ENCODE assay signal across 8 mouse cellular contexts in the genomic region with DNA sequence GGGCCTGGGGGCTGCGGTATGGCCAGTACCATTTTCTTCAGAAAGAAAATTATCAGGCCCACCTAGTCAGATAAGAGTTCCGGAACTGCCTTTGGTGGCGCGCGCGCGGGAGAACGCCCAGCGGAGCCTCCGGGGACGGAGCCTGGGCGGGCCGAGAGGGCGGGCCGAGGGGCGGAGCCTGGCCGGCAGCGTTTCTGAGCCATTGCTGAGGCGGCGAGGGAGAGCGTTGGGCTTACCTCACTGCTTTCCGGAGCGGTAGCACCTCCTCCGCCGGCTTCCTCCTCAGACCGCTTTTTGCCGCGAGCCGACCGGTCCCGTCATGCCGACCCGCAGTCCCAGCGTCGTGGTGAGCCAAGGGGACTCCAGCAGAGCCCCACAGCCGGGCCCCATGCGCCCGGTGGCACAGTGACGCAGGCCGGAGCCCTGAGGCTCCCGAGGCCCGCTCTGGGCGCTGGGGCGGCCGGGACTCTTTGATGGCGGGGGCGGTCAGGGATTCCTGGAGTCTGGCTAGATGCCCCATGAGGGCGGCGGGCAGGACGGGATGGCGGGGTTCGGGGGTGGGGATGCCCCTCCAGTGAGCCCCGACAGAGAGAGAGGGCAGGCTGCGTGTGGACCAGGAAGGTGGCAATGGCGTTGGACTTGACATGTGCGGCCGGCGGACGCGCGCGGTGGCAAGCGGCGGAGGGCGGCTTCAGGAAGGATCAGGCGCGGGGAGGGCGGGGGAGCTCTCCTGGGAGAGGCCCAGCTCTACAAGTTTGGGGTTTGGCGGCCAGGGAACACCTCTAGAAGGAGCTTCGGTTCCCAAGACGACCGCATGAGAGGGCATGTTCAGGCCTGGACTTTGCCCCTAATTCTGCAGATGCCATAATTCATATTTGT. TPM values are rescaled to one million over a fixed set of nuclear protein-coding genes. Genes with fewer than 3 reads are reported as not detected.
DNase-seq lines count a peak whose midpoint lies in the region; ATAC-seq and TF ChIP-seq lines count a peak whose summit lies in the region.

A gene (plus strand): TSS at position 233 of the 879 bp plus-strand sequence.

- H3K9ac ChIP-seq in heart, embryonic 11.5 days (ENCODE audit: low read depth, low read length), result peak within 1 kb of the TSS; percentile 91
- peak within 1 kb of the TSS; percentile 76 for H3K9ac ChIP-seq in kidney, embryonic 16.5 days (replicated peaks; ENCODE audit: low read length)
- peak within 1 kb of the TSS; percentile 88 for H3K9ac ChIP-seq in liver, embryonic 11.5 days (ENCODE audit: low read depth, low read length)

- H3ac ChIP-seq in myocyte (ENCODE audit: control insufficient read depth, insufficient read length), result peak within 1 kb of the TSS; percentile 32

- peaks cover 26% of the 10 kb centered on the region for H3K4me1 ChIP-seq in erythroblast, embryonic 14.5 days (ENCODE audit: control insufficient read depth)
- peaks cover 2% of the 10 kb centered on the region; the same call in 1 of the 2 replicates for H3K4me1 ChIP-seq in heart, embryonic 11.5 days (ENCODE audit: control insufficient read depth, insufficient read depth, low read length)
- peaks cover 3% of the 10 kb centered on the region; the same call in 1 of the 2 replicates for H3K4me1 ChIP-seq in kidney, embryonic 16.5 days (ENCODE audit: insufficient read depth, low read length)
- H3K4me1 ChIP-seq in liver, embryonic 11.5 days (replicated peaks; ENCODE audit: control insufficient read depth, insufficient read depth, low read length), result no peaks in the 10 kb centered on the region

- H3K79me2 ChIP-seq in myocyte (ENCODE audit: control insufficient read depth, insufficient read depth), result peaks cover 44% of the 10 kb centered on the region

- peaks cover 2% of the 10 kb centered on the region; the same call in 1 of the 2 replicates for H3K9me3 ChIP-seq in erythroblast, embryonic 14.5 days (ENCODE audit: control insufficient read depth, low read length)
- H3K9me3 ChIP-seq in heart, embryonic 11.5 days (replicated peaks; ENCODE audit: control insufficient read depth, low read length), result no peaks in the 10 kb centered on the region
- H3K9me3 ChIP-seq in kidney, embryonic 16.5 days (ENCODE audit: low read length), result no peaks in the 10 kb centered on the region
- no peaks in the 10 kb centered on the region for H3K9me3 ChIP-seq in liver, embryonic 11.5 days (ENCODE audit: control insufficient read depth, low read length)

- H3K27ac ChIP-seq in heart, embryonic 11.5 days (ENCODE audit: low read depth, low read length), result peak within 1 kb of the TSS; percentile 93
- H3K27ac ChIP-seq in kidney, embryonic 16.5 days (ENCODE audit: low read length), result peak within 1 kb of the TSS; percentile 90
- H3K27ac ChIP-seq in liver, embryonic 11.5 days (ENCODE audit: low read depth, low read length), result peak within 1 kb of the TSS; percentile 89

- peak; percentile 88 for TF ChIP-seq POLR2A in myocyte (IDR thresholded peaks at IDR 0.05; ENCODE audit: insufficient read length, low read depth)

- ATAC-seq in heart, embryonic 11.5 days (replicated peaks; ENCODE audit: insufficient number of reproducible peaks, low FRiP score, low TSS enrichment), result peak; percentile 95
- peak; percentile 96 for ATAC-seq in kidney, embryonic 16.5 days (ENCODE audit: low FRiP score, low TSS enrichment)
- ATAC-seq in liver, embryonic 11.5 days (replicated peaks; ENCODE audit: low FRiP score), result peak; percentile 96

- H3K36me3 ChIP-seq in erythroblast, embryonic 14.5 days (ENCODE audit: control insufficient read depth), result peaks cover 6% of the 10 kb centered on the region
- H3K36me3 ChIP-seq in heart, embryonic 11.5 days (ENCODE audit: control insufficient read depth, insufficient read depth, low read length), result no peaks in the 10 kb centered on the region
- no peaks in the 10 kb centered on the region for H3K36me3 ChIP-seq in kidney, embryonic 16.5 days (ENCODE audit: insufficient read depth, low read length)
- no peaks in the 10 kb centered on the region for H3K36me3 ChIP-seq in liver, embryonic 11.5 days (ENCODE audit: control insufficient read depth, insufficient read depth, low read length)
- H3K36me3 ChIP-seq in myocyte (ENCODE audit: control insufficient read depth, insufficient read depth), result no peaks in the 10 kb centered on the region

- peak within 1 kb of the TSS; percentile 80 for H3K4me3 ChIP-seq in erythroblast, embryonic 14.5 days (replicated peaks)
- H3K4me3 ChIP-seq in heart, embryonic 11.5 days (ENCODE audit: low read depth, low read length), result peak within 1 kb of the TSS; percentile 73
- peak within 1 kb of the TSS; percentile 67 for H3K4me3 ChIP-seq in kidney, embryonic 16.5 days (ENCODE audit: low read length)
- peak within 1 kb of the TSS; percentile 78 for H3K4me3 ChIP-seq in liver, embryonic 11.5 days (ENCODE audit: low read depth, low read length)
- H3K4me3 ChIP-seq in myocyte, result peak within 1 kb of the TSS; percentile 48

- H3K27me3 ChIP-seq in erythroblast, embryonic 14.5 days (ENCODE audit: control insufficient read depth), result no peaks in the 10 kb centered on the region
- no peaks in the 10 kb centered on the region for H3K27me3 ChIP-seq in heart, embryonic 11.5 days (ENCODE audit: control insufficient read depth, insufficient read depth, low read length)
- H3K27me3 ChIP-seq in kidney, embryonic 16.5 days (ENCODE audit: insufficient read depth, low read length), result no peaks in the 10 kb centered on the region
- H3K27me3 ChIP-seq in liver, embryonic 11.5 days (replicated peaks; ENCODE audit: control insufficient read depth, insufficient read depth, low read length), result no peaks in the 10 kb centered on the region
- no peaks in the 10 kb centered on the region for H3K27me3 ChIP-seq in myocyte (ENCODE audit: control insufficient read depth, insufficient read depth, insufficient read length)

- H3K4me2 ChIP-seq in heart, embryonic 11.5 days, result peak within 1 kb of the TSS; percentile 55
- H3K4me2 ChIP-seq in kidney, embryonic 16.5 days (replicated peaks; ENCODE audit: low read depth, low read length), result peak within 1 kb of the TSS; percentile 58
- H3K4me2 ChIP-seq in liver, embryonic 11.5 days, result peak within 1 kb of the TSS; percentile 67
- H3K4me2 ChIP-seq in myocyte (ENCODE audit: low read depth), result peak within 1 kb of the TSS; percentile 56

- DNase-seq in CD4-positive helper T cell, adult 2 months (ENCODE audit: low read depth, low spot score), result peak; percentile 91
- DNase-seq in brain, embryonic 18.5 days (ENCODE audit: low read depth, low spot score), result peak; percentile 57
- DNase-seq in liver, embryonic 11.5 days (ENCODE audit: low spot score), result peak; percentile 86
- DNase-seq in spleen, postnatal 4 days (ENCODE audit: low spot score in 2 of 2), result peak; percentile 89 to 92

- 17% methylated on average over 56 of the region's 72 CpGs for WGBS in heart, embryonic 11.5 days (ENCODE audit: insufficient replicate concordance)
- 14% methylated on average over 68 of the region's 72 CpGs for WGBS in kidney, embryonic 16.5 days
- 15% methylated on average over 72 of the region's 72 CpGs for WGBS in liver, embryonic 11.5 days

TF ChIP-seq in myocyte, 11 proteins besides CTCF, POLR2A, EP300 and RAD21:
- TF ChIP-seq TCF3 (IDR thresholded peaks at IDR 0.05; ENCODE audit: insufficient read length, low read depth) (no peak), USF1 (IDR thresholded peaks at IDR 0.05; ENCODE audit: low read depth) (no peak), REST (IDR thresholded peaks at IDR 0.05; ENCODE audit: insufficient read depth, insufficient read length) (no peak), MYOD1 (IDR thresholded peaks at IDR 0.05; ENCODE audit: control insufficient read depth in 1 of 3, insufficient read length in 2 of 3, low read depth in 2 of 3) (no peak), MYOG (IDR thresholded peaks at IDR 0.05; ENCODE audit: control insufficient read depth in 1 of 3, insufficient read depth in 1 of 3, insufficient read length in 2 of 3, low read depth in 2 of 3) (no peak), POLR2AphosphoS2 (IDR thresholded peaks at IDR 0.05; ENCODE audit: insufficient read length, low read depth) (peak; percentile 93), SRF (IDR thresholded peaks at IDR 0.05; ENCODE audit: control insufficient read depth, insufficient read length, low read depth) (peak; percentile 74), CEBPB (IDR thresholded peaks at IDR 0.05; ENCODE audit: insufficient read depth, poor library complexity, severe bottlenecking) (no peak)
TF ChIP-seq in myocyte: peak in this region for 2.

RNA-seq across cellular contexts. Expression of the gene that starts here (rescaled TPM):
- 0.57 and 0.59 TPM in 2 replicates for polyA plus RNA-seq in erythroblast, embryonic 14.5 days (2012)
- polyA plus RNA-seq in heart, embryonic 11.5 days (2014; fragmentation: Nextera tagmentation; extraction: Ambion mirVana), result 172 and 183 TPM in 2 replicates
- polyA plus RNA-seq in kidney, embryonic 16.5 days (2015; fragmentation: Nextera tagmentation; extraction: Ambion mirVana), result 151 and 155 TPM in 2 replicates
- polyA plus RNA-seq in liver, embryonic 11.5 days (2014; fragmentation: Nextera tagmentation; extraction: Ambion mirVana), result 300 and 324 TPM in 2 replicates
- 63.6 TPM for polyA plus RNA-seq in myocyte (2012; fragmentation: generic; extraction: Trizol)

Comparison
In these comparisons a context has a peak if more than half of its experiments do, and no peak if none do; other contexts are left out.
1. Peak in every context shown above with its lines: DNase-seq, ATAC-seq, H3K4me3 ChIP-seq and H3K27ac ChIP-seq.
2. RNA of the gene that starts here (polyA plus RNA-seq): 300 to 324 TPM in liver, embryonic 11.5 days, 172 to 183 TPM in heart, embryonic 11.5 days, 151 to 155 TPM in kidney, embryonic 16.5 days and 63.6 TPM in myocyte (single experiment); 0.57 to 0.59 TPM in erythroblast, embryonic 14.5 days; every median in the first group is over 10 times any median in the second.